Mouse (Mus musculus): Measurements from ENCODE around the gene Mtfp1.

Mtfp1 gene

DNA sequence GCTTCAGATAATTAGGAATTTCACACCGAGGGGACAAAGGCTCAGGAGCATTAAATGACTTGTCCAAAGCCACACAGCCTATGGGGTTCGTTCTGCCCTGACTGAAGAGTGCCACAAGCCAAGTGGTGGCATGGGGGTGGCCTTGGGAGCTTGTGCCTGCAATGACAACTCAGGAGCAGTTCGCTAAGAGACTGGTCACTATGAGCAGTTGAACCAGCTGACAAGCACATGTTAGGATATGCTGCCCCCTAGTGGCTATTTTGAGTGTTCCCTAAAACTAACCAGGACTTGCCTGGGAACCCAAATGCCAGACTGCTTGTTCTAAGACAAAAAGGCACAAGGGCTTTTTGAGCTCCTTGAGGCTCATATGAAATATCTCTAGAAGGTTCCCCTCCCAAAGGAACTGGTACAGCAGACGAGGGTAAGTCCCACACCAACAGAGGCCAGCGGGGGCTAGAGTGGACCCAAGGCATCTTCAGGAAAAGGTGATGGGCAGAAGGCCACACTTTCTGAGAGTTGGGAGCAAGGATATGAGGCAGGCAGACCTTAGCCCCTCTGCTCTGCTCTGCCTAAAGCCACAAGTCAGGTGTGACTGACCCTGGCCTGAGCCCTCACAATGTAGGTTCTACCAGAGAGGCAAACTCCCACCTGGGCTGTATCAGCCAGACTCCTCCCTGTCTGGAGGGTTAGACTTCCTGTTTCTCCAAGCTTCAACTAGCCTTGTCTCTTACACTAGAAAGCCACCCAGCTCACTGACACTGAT lies 11.7 kb downstream of the Mtfp1 start:
- DNase-seq (ENCODE audit: low read depth, low spot score) = no peak

DNA sequence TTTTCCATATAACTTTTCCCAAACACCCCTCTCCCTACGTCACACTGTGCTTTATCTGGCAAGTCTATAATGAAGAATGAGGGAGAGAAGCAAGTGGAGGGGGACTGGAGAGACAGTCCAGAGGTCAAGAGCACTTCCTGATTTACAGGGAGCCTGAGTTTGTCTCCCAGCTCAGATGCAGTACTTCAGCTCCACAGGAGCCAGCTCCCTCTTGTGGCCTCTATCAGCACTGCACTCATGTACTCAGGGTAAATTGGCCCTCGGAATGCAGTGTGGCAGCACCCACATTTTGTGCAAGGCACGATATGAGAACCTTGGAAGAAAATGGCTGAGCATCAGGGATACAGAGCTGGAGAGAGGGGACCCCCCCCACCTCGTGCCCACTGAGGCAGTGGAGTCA lies 15.0 kb downstream of the Mtfp1 start:
- DNase-seq (ENCODE audit: low read depth, low spot score) = no peak

- DNase-seq (ENCODE audit: low read depth, low spot score) = no peak
These were observed 16.8 kb downstream of the Mtfp1 start for GRCm38 (mm10) chr11:4078267-4078933.

GRCm38 (mm10) chr11:4076633-4077032 lies 18.6 kb downstream of the Mtfp1 start:
- DNase-seq (ENCODE audit: low read depth, low spot score) = no peak

DNA sequence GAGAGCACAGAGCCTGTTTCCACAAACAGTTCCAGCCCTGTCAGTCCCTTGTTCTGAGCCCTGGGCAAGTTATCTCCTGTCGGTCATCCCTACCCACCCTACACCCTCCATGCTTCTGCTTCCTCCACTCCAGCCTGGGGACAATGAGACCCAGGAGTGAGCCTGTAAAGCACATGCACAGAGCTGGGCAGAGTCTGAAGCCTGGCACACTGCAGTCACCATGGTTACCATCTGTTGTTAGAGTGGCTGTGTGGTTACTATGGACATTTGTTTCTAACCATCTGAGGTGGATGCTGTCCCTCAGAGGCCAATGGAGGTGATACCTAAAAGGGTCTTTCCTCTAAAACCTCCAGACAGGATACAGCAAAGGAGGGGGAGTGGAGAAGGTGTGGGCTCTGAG lies 25.6 kb downstream of the Mtfp1 start:
- DNase-seq (ENCODE audit: low read depth, low spot score) = no peak

GRCm38 (mm10) chr11:4064627-4065122 lies 30.6 kb downstream of the Mtfp1 start, which contains the start of gene Sec14l3:
Gene Sec14l3, plus strand, starts transcription at chr11:4064841.
- DNase-seq (ENCODE audit: low read depth, low spot score) = no peak

DNA sequence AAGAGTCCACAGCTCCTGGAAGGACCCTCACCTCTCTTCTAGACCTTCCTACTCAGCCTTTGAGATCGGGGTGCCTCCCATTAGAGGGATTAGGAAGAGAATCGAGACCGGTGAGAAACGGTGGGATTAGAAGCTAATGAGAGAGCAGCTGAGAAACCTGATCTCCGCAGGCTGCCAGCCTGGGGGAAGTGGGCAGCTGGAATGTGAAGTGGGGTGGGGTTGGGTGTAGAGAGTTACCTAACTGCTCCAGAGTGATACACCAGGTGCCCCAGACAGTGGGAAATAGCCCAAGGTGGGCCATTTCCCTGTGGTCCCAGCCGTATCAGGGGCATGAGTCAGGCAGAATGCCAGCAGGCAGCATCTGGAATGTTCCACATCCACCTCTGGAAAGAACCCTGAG lies 32.3 kb downstream of the Mtfp1 start:
- DNase-seq (ENCODE audit: low read depth, low spot score) = no peak

GRCm38 (mm10) chr11:4062523-4062922 lies 32.7 kb downstream of the Mtfp1 start:
- DNase-seq (ENCODE audit: low read depth, low spot score) = no peak

DNA sequence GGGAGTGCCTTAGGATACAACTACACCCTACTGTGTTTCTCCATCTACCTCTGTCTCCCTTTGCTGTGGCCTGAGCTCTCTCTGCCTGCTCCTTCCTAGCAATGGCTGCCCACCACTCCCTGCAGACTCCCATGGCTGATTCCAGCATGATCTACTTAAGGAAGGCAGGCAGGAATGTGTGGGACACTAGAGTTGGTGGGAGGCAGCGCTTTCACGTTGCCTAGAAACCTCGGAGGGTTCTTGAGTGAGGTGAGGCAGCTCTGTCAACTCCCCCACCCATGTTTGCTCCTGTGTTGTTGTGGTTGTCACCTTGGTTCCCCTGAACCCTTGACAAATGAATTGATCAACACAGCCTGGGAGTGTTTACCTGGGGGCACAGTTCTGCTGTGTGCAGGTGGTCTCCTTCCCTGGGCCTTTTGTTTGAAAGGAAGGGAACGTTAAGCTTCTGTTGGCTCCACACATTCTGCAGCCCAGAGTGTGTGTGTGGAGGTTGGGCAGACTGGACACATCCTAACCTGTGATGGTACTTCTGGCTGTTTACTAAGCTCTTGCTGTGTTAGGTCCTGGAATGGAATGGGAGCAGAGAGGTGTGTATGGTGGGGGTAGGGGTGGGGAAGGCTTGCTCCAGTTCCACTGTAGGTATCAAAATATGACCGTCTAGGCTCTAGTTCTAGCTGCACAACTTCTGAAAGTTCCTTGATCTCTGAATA lies 34.2 kb downstream of the Mtfp1 start:
- DNase-seq (ENCODE audit: low read depth, low spot score) = peak; percentile 43

GRCm38 (mm10) chr11:4053586-4053985 lies 41.7 kb downstream of the Mtfp1 start:
- peak; percentile 35 for DNase-seq (ENCODE audit: low read depth, low spot score)

DNA sequence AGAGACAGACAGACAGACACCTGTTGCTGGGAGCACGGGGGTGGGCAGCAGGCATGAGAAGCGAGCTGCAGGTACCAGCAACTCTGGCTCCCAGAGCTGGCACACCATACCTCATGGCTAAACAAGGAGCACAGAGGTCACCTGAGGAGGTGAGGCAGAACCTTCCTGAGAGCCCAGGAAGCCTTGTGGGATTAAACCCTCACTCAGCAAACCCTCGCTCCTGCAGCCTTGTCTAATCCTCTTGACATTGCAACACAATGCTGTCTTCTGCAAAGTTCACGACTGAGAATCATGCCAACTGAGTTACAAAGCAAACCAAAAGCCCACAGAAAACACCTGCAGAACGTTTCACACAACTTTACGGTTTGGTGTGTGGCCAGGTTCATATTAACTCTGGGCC lies 46.8 kb downstream of the Mtfp1 start:
- no peak for DNase-seq (ENCODE audit: low read depth, low spot score)

- DNase-seq (ENCODE audit: low read depth, low spot score) = no peak
These were observed 47.5 kb downstream of the Mtfp1 start for GRCm38 (mm10) chr11:4047766-4048165.

GRCm38 (mm10) chr11:4046526-4046925 lies 48.7 kb downstream of the Mtfp1 start:
- no peak for DNase-seq (ENCODE audit: low read depth, low spot score)

GRCm38 (mm10) chr11:4043081-4043480 lies 52.2 kb downstream of the Mtfp1 start:
- no peak for DNase-seq (ENCODE audit: low read depth, low spot score)

Measured in telencephalon, adult 2 months (tissue).